Mouse (Mus musculus): ENCODE data around the gene Gm16253. TPM values are rescaled to one million over a fixed set of nuclear protein-coding genes. Genes with fewer than 3 reads are reported as not detected.

Gene Gm16253
- total RNA-seq, 4 experiments from 2014 or later = 2.5 to 3.3 (median 3.2) TPM; not detected in 1

DNA sequence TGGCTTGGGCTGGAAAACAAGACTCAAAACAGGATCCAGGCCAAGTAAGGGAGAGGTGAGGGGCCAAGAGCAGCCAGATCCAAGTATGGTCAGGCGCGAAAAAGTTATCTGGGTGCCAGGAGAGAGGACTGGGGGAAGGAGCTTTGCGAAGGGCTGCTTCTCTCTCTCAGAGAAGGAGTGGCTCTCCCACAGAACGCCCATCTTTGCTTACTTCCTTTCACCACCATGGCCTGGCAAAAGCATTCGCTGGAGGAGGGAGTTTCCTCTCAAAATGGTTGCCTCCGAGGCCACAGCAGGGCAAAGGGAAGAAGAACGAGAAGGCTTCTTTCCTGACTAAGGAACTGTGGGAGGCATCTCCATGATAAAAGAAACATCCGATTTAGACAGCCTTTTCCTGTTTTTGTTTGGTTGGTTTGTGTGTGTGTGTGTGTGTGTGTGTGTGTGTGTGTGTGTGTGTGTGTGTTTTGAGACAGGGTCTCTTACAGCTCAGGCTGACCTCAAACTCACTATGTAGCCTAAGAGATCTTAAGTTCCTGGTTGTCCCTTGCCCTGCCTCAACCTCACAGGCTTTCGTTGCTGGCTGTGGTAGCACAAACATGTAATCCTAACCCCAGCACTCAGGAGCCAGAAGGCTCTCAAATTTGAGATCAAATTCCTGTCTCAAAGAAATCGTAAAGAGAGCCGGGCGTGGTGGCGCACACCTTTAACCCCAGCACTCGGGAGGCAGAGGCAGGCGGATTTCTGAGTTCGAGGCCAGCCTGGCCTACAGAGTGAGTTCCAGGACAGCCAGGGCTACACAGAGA, 4.7 kb upstream of the Gm16253 start:
- DNase-seq (ENCODE audit: low spot score) = peak; percentile 74

DNA sequence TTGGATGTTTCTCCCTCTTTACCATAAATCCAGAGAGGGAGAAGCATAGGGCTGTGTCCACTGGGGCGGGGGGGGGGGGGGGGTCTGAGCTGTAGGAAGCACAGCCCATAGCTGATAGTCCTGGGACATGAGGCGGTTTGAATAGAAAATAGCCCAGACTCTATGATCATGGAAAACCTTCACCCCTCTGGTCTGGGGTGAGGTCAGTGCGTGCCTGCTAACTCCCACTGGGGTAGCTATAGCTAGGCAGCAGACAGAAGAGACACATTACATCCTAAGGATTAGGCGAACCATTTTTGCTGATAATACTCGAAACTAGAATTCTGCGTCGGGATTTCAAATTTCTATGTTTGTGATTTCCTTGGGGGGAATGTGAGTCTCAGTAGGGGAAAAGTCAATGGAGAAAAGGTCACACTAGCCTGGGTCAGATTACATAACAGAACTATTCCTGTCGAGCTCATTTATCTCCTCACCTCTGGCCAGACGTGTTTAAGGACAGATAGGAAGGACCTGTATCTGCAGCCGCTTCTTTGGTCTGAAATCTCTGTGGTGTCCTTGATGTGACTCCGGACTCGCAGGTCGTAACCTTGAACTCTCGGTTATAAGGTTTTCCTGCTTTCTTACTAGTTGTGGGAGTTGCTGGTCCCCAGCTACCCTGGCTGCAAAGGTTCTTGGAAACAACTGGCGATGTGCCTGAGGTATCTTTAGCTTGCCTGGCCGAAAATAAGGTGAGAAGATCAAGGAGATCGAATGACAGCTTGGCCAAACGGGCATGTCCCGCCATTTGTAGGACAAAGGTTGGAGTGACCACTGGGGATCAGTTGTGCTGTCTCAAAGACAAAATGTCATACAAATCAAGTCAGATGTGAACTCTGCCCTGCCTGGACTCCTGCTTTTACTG, 2.9 kb upstream of the Gm16253 start:
- DNase-seq (ENCODE audit: low spot score) = peak; percentile 55

- DNase-seq (ENCODE audit: low spot score) = peak; percentile 89
Observed at GRCm38 (mm10) chr3:96575272-96575984, 1.4 kb upstream of the Gm16253 start.

DNA sequence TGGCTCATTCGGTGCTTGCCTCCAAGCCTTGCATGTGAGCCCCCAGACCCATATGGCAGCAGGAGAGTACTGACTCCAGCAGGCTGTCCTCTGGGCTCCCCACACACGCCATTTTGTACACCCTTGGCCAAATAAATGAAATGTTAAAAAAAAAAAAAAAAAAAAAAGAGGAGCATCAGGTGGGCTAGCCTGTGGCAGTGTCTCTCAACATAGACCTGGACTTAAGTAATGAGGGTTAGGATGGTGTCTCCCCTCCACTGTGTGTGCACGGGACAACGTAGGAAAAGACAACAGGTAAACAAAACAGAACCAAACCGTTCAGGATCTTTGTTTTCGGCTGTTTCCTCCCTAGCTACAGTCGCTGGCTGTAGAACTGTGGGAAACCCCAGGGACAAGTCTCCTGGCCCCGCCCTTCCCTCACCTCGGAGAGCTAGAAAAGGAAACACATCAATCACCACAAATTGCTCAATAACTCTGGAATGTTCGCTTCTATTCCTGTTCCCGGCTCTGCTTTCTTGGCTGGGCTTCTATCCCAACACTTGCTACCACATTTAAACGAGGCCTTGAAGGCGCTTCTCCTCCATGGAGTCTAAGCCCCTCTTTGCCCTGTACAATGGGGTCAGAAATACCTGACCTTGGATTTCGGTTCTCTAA, 652 bp upstream of the Gm16253 start:
- DNase-seq (ENCODE audit: low spot score) = peak; percentile 94

GRCm38 (mm10) chr3:96577566-96577965, 782 bp downstream of the Gm16253 start:
- DNase-seq (ENCODE audit: low spot score) = peak; percentile 30

DNA sequence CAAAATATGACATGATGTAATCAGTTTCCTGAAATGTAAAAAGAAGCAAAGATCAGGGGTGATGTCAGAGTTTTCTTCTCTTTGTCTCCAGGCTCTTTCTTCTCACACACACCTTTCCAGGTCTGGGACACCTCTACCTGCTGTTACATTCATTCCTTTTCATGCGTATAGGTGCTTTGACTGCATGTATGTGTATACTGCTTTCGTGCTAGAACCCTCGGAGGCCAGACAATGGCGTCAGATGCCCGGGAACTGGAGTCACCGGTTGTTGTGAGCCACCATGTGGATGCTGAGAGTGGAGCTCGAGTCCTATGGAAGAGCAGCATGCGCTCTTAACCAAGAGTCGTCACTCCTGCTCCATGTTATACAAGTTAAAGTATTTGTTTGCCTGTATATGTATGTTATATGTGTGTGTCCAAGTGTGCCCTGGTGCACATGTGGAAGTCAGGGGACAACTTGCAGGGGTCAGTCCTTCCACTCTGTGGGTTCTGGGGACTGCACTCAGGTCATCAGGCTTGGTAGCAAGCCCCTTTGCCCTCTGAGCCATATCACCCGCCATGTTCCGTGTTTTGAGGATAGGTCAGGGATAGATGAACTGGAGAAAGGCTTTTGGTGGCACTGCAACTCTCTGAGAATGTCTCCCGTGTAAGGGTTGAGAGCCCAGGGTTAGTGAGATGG, 1.9 kb downstream of the Gm16253 start:
- DNase-seq (ENCODE audit: low spot score) = no peak

DNA sequence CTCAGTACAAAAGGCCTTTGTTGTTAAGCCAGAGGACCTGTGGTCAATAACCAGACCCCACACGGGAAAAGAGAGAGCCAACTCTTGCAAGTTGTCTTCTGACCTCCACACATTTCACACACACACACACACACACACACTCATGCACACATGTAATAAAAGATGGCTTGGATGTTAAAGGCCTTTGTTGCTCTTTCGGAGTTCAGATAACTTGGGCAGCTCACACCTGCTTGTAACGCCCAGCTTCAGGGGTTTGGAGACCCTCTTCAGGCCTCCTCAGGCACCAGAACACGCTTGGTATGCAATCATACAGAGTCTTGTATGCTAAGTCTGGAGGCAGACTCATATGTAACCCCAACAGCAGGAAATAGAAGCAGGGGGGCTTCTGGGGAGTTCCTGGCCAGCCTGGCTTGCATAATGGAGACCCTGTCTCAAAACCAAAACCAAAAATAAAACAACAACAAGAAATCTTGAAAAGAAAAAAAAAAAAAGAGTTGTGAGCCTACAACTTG, 2.5 kb downstream of the Gm16253 start:
- DNase-seq (ENCODE audit: low spot score) = no peak

DNA sequence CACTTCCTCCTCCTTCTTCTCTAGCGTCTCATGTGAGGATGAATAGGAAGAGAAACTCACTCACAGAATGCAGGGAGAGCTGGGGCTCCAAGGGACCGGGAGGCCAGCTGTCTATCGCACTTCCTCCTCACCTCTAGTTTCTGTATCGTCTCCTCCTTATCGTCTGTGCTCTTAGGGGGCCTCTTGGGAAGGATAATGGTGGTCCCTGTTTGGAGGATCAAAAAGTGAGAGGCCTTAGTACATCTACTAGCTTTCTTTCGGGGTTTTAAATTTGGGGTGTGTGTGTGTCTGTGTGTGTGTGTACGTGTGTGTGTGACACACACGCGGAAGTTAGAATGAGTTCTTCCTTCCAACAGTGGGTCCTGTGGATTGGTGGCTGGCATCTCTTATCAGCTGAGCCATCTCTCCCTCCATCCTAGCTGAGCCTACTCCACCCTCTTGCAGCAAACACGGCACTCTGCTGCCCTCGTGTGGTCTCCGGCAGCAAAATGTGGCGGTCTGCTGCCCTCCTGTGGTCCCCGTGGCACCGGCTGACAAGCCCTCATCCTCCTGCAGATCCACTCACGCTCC, 3.2 kb downstream of the Gm16253 start:
- DNase-seq (ENCODE audit: low spot score) = peak; percentile 91

DNA sequence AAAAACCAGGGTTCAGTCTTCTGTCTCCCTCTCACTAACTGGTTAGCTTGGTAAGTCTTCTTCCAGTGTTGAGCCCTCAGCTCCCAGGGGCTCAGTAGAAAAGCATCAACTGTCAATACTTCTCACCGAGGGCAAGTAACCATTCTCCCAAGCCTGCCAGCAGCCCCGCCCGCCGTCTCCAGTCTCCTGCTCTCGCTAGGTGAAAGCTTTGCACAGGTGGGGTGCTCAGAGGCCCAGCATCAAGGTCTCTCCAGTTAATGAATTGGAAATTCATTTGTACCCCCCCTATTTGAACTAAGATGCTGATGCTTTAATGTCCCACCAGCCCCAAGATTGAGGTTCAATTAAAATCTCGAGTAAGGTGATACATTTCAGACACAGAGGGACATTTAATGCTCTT, 4.4 kb downstream of the Gm16253 start:
- DNase-seq (ENCODE audit: low spot score) = no peak

DNA sequence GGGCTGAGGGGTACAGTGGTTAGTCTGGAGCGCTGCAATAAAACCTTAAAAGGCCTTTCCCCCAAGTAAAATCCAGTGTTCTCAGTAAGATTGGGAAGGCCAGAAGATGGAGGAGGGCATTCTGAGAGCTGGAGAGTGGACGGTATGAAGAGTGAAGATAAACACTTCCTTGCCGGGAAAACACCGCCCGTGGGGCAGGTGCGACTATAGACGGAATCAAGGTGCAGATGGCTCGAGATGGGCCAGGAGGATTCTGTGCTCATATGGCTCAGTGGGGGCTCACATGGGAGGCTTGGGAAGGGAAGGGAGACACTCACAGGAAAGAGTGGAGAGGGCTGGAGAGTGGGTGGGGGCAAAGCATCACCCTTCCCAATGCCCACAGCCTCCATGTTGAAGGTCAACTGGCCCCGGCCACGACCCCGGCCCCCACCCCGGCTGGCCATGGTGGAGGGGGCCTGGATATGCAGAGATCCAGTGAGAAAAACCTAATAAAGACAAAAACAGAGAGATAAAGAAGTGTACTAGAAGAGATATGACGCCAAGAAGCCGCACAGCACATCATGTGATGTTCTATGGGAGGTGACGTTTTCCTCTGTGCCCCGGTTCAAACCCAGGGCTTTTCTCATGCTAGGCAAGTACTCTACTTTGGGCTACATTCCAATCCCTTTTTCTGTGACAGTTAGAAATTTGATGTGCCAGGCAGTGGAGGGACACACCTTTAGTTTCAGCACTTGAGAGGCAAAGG, 5.2 kb downstream of the Gm16253 start:
- no peak for DNase-seq (ENCODE audit: low spot score)

- no peak for DNase-seq (ENCODE audit: low spot score)
Observed at GRCm38 (mm10) chr3:96583386-96583785, 6.6 kb downstream of the Gm16253 start.

- DNase-seq (ENCODE audit: low spot score) = no peak
Observed at GRCm38 (mm10) chr3:96590657-96591056, 13.9 kb downstream of the Gm16253 start.

DNA sequence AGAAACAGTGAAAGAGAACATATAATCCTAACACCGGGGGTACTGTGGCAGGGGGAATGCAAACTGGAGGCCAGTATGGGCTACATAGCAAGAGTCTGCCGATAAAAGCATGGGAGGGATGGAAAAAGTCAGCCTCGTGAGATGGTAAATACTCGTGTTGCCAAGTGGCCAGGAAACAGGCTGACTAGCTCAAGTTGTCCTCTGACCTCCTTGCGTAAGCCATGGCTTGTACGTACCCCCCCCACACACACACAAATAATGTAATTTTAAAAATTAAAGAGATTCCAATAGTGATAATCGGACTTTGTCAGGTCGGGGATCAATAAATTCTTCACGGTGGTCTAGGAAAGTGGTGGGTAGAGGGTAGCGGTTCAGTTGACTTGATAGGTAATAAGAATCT, 16.6 kb downstream of the Gm16253 start:
- peak; percentile 28 for DNase-seq (ENCODE audit: low spot score)

DNA sequence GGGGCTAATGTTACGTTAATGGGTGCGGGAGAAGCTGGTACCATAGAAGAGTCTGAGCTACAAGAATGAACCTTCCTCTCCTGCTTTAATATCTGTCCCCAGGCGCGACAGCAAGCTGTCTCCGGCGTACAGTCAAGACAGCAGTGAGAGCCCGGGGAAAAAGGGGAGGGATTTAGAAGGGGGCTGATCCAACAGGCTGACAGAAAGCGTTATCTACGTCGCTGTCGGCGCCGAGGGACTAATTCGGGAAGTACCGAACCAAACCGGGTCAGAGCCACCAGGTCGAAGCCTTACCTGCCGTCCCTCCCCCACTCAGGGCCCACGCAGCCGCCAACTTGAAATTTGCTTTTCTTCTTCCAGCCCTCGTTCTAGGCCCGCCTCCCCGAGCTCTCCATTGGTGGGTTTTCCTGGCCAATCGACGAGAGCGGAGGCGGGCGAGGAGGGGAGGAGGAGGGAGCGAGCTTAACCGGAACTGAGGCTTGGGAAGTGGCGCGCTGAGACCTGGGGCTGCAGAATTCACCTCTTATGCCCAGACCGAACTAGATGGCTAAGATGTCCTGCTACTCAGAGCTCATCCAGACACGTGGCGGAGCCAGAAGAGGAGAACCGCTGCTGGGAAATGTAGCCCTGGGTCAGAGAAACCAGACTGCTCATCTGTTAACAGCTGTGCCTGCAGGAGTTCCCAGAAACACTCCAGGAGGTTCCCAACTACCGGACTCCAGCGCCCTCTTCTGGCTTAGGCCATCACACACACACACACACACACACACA, 17.2 kb downstream of the Gm16253 start, which contains the start of gene Polr3gl:
Gene Polr3gl (minus strand): TSS at position 392 of the 771 bp plus-strand sequence.
- peak; percentile 94 for DNase-seq (ENCODE audit: low spot score)

DNA sequence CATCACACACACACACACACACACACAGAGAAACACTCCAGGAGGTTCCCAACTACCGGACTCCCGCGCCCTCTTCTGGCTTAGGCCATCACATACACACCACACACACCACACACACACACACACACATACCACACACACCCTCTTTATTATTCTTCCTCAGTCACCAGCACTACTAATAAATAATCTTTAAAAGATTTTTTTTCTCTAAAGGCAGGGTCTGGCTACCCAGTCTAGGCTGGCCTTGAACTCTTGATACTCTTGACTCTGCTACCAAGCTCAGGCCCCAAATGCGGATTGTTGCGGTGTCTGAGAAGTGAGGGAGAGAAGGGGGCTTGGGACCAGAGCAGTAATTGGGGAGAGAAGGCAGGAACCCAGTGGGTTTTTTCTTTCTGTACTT, 18.1 kb downstream of the Gm16253 start:
- no peak for DNase-seq (ENCODE audit: low spot score)

DNA sequence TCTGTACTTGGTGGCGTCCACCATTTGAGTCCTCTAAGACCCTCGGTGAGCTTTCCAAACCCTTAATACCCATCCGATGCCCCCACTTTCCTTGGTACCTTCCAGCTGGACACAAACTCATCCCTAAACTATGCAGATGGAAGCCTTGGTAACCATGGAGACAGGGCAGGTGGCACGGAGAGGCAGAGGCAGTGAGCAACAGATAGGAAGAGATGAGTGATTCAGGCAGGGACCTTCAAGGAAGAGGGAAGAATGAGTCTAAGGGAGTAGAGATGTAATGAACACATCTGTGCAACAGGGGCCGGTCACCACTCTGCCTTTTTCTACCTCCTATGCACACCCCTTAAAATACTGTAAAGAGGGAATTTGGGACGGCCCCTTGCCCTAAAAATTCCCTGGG, 18.9 kb downstream of the Gm16253 start:
- DNase-seq (ENCODE audit: low spot score) = no peak

DNA sequence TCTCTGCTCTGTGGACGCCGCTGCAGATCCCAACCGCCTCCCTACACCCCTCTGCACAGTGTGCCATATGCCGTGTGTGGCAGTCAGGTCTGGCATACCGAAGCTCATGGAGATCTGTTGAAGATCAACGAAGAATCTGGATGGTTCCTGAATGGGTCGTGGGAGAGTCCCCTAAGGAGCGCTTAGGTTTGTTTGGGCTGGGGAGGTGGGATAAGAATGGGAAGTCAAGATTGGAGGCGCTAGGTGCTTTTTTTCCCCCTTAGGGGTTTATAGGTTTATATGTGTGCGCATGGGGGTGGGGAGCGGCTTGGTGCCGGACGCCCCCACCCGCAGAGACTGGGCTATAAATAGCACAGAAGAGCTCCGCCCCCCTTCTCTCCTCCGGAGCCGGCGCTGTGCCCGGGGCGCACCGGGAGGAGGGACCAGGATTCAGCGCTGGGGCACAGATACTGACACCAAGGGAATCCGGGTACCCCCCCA, 19.5 kb downstream of the Gm16253 start, which contains the start of gene Ankrd34a:
Gene Ankrd34a (plus strand): TSS at position 409 of the 480 bp plus-strand sequence.
- DNase-seq (ENCODE audit: low spot score) = peak; percentile 50

GRCm38 (mm10) chr3:96596855-96597254, 20.1 kb downstream of the Gm16253 start:
- DNase-seq (ENCODE audit: low spot score) = no peak
